Mouse (Mus musculus): Measurements from ENCODE around the gene Ppfia3. TPM values are rescaled to one million over a fixed set of nuclear protein-coding genes. Genes with fewer than 3 reads are reported as not detected.
"Not testable (repeated sequence)": the region's sequence is repeated elsewhere in the genome, so short reads cannot be mapped to it uniquely, and the experiment has no call there.

Ppfia3 gene
- polyA plus RNA-seq, 1 experiment = 0.79 TPM

DNA sequence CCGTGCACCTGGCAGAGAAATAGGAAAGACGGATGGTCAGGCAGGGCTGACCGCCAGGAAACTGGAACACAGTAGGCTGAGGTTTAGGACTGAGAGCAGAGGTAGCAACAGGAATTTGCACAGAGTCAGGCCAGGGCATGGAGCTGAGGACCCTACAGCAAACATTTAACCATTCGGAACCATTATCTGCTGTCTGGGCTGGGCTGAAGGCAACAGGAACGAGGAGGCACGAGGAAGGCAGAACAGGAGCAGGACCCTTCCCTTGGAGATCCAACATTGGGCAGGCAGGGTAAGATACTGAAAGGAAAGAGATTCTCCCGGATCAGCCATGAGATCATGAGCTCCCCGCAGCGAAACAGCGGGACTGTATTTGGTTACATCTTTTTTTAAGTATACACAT lies 41.0 kb upstream of the Ppfia3 start:
- Histone ChIP-seq H3K4me3 (replicated peaks) (no peak overlapping the region), H3K36me3 (replicated peaks; ENCODE audit: low read length) (no peaks in the 10 kb centered on the region), H3K27me3 (replicated peaks) (peaks cover 78% of the 10 kb centered on the region), H3K9me3 (no peaks in the 10 kb centered on the region; the same call in 1 of the 2 replicates), H3K4me1 (peaks cover 39% of the 10 kb centered on the region)
- no peak for TF ChIP-seq GATA1 (IDR thresholded peaks at IDR 0.05; ENCODE audit: borderline replicate concordance, low read length)
- TF ChIP-seq FLI1 (IDR thresholded peaks at IDR 0.05; ENCODE audit: low read length) = no peak

DNA sequence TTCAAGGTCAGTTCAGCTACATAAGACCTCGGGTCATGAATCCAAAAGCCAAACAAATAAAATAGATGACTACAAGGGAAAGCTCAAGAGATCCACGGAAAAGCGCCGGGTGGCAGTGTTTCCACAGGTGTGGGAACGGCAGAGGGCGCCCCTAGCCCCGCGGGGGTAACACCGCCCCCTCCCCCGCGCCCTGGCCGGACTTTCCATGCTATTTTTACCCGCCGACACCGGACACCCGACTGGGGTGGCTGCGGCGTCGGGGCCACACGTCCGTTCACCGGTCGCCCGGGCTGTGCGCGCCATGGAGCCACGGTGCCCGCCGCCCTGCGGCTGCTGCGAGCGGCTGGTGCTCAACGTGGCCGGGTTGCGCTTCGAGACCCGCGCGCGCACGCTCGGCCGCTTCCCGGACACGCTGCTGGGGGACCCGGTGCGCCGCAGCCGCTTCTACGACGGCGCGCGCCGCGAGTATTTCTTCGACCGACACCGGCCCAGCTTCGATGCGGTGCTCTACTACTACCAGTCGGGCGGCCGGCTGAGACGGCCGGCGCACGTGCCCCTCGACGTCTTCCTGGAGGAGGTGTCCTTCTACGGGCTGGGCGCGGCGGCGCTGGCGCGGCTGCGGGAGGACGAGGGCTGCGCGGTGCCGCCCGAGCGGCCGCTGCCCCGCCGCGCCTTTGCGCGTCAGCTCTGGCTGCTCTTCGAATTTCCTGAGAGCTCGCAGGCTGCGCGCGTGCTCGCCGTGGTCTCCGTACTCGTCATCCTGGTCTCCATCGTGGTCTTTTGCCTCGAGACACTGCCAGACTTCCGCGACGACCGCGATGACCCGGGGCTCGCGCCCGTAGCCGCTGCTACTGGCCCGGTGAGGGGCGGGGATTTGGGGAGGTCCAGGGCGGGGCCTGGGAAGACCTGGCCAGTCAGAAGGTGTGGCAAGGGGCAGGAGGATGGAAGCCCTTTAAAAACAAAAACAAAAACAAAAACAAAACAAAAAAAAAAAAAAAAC lies 39.6 kb upstream of the Ppfia3 start:
- H3K27me3 ChIP-seq (replicated peaks) = peaks cover 81% of the 10 kb centered on the region
- peaks cover 3% of the 10 kb centered on the region; the same call in 1 of the 2 replicates for H3K9me3 ChIP-seq
- no peaks in the 10 kb centered on the region for H3K36me3 ChIP-seq (replicated peaks; ENCODE audit: low read length)
- H3K4me1 ChIP-seq = peaks cover 35% of the 10 kb centered on the region
- no peak for TF ChIP-seq FLI1 (IDR thresholded peaks at IDR 0.05; ENCODE audit: low read length)
- no peak for TF ChIP-seq GATA1 (IDR thresholded peaks at IDR 0.05; ENCODE audit: borderline replicate concordance, low read length)
- peak overlapping the region; percentile 91 for H3K4me3 ChIP-seq (replicated peaks)

DNA sequence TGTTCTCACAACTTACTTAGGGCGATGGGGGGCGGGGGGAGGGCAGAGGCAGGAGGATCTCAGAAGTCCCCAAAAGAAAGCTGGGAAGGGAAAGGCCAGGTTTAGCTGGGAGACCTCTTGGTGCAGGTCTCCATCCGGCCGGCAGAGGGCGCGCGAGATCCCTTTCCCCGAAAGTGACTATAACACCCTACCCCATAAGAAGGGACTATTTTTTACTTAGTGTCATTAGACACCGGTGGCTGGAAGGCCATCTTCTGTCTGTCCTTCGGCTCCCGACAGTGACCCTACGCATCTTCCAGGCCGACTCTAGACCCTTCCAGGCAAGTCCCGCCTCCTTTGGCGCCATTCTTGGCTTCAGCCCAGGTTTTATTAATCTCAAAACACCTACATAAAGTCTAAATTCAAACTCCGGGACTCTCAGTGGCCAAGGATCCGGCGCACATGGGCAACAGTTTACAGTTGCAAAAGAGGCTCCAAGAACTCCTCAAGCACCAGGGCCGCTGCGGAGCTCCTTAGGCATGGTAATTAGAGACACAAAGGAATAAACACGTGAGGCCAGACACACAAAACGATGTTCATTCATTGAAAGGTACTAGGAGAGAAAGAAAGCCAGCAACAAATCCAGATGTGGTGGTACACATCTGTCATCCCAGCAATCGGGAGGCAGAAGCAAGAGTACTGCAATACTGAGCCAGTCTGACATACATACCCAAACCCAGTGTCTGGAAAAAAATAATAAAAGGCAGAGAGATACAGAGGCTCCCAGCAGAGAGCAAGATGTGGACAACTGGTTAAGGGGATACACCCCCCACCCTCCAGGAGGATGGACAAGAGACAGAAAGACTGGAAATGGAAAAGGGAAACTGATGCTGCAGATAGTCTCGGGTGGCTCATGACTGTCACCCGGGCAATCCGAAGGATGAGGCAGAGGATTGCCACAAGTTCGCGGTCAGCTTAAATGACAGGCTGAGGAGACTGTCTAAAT lies 38.6 kb upstream of the Ppfia3 start, which contains the start of gene Kcna7:
TSS of gene Kcna7 (plus strand) at position 563 of the 985 bp plus-strand sequence.
- TF ChIP-seq GATA1 (IDR thresholded peaks at IDR 0.05; ENCODE audit: borderline replicate concordance, low read length) (no peak), FLI1 (IDR thresholded peaks at IDR 0.05; ENCODE audit: low read length) (no peak)
- peak within 1 kb of the TSS; percentile 91 for H3K4me3 ChIP-seq (replicated peaks)
- H3K9me3 ChIP-seq = peaks cover 3% of the 10 kb centered on the region; the same call in 1 of the 2 replicates
- peaks cover 71% of the 10 kb centered on the region for H3K27me3 ChIP-seq (replicated peaks)
- H3K4me1 ChIP-seq = peaks cover 35% of the 10 kb centered on the region
- H3K36me3 ChIP-seq (replicated peaks; ENCODE audit: low read length) = no peaks in the 10 kb centered on the region

DNA sequence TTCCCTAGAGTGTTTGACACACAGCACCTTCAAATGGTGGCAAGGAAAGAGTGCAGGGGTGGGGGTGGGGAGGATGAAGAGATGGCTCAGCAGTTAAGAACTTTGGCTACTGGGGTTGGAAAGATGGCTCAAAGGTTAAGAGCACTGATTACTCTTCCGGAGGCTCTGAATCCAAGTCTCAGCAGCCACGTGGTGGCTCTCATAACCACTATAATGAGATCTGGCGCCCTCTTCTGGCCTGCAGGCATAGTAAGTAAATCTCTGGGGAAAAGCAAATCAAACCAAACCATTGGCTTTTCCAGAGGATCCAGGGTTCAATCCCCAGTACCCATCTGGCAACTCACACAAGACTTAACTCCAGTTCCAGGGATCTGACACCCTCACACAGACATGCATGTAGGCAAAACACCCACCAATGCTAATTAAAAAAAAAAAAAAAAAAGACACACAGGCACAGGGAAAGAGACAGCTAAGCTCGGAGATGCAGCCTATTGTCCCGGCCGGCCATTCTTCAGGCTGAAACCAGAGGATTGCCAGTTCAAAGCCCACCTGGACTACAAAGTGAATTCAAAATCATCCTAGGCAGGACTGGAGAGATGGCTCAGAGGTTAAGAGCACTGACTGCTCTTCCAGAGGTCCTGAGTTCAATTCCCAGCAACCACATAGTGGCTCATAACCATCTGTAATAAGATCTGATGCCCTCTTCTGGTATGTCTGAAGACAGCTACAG lies 36.9 kb upstream of the Ppfia3 start:
- Histone ChIP-seq H3K4me1 (peaks cover 34% of the 10 kb centered on the region), H3K4me3 (replicated peaks) (no peak overlapping the region), H3K9me3 (peaks cover 3% of the 10 kb centered on the region; the same call in 1 of the 2 replicates), H3K36me3 (replicated peaks; ENCODE audit: low read length) (no peaks in the 10 kb centered on the region), H3K27me3 (replicated peaks) (peaks cover 55% of the 10 kb centered on the region)
- no peak for TF ChIP-seq GATA1 (IDR thresholded peaks at IDR 0.05; ENCODE audit: borderline replicate concordance, low read length)
- TF ChIP-seq FLI1 (IDR thresholded peaks at IDR 0.05; ENCODE audit: low read length) = no peak

DNA sequence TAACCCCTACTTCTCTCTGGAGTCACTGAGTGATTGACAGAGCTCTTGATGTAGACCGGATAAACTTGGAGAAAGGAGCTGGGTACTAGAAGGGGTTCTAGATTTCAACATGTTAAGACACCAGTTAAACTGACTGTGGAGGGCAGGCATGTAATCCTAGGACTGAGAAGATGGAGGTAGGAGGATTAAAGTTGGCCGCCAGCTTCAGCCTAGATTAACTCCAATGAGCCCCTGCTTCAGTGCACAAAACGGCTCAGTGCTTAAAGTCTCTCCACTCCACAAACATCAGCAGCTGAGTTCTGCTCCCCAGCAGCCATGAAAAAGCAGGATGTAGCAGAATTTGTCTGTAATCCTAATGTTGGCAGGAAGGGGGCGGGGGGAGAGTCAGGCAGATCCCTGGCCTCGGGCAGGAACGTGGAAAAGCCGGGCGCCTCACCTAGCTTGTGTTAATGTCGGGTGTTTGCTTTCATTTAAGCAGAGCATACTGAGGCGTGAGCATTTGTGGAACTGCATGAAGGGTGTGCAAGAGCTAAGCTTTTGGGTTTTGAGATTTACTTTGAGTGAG lies 34.8 kb upstream of the Ppfia3 start:
- Histone ChIP-seq H3K36me3 (replicated peaks; ENCODE audit: low read length) (no peaks in the 10 kb centered on the region), H3K4me1 (peaks cover 24% of the 10 kb centered on the region), H3K4me3 (replicated peaks) (no peak overlapping the region), H3K9me3 (0 out of 2 replicates have a peak, but pooled peaks cover 3% of the 10 kb centered on the region), H3K27me3 (replicated peaks) (peaks cover 34% of the 10 kb centered on the region)
- TF ChIP-seq GATA1 (IDR thresholded peaks at IDR 0.05; ENCODE audit: borderline replicate concordance, low read length) (no peak), FLI1 (IDR thresholded peaks at IDR 0.05; ENCODE audit: low read length) (no peak)

DNA sequence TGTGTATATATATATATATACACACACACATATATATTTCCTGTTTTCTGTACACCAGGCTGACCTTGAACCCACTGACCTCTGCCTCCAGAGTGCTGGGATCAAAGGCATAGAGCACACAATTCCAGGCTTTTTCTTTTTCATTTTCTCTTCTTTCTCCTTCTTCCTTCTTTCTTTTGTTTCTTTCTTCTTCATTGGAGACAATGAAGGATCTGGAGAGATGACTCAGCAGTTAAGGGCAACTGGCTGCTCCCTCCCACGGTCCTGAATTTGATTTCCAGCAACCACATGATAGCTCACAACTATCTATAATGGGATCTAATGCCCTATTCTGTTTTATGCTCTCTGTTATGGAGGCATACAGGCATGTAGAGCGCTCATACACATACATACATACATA lies 30.0 kb upstream of the Ppfia3 start:
- Histone ChIP-seq H3K4me1 (peaks cover 34% of the 10 kb centered on the region), H3K4me3 (replicated peaks) (no peak overlapping the region), H3K36me3 (replicated peaks; ENCODE audit: low read length) (peaks cover 30% of the 10 kb centered on the region), H3K9me3 (no peaks in the 10 kb centered on the region), H3K27me3 (replicated peaks) (peaks cover 4% of the 10 kb centered on the region)
- no peak for TF ChIP-seq FLI1 (IDR thresholded peaks at IDR 0.05; ENCODE audit: low read length)
- TF ChIP-seq GATA1 (IDR thresholded peaks at IDR 0.05; ENCODE audit: borderline replicate concordance, low read length) = no peak

DNA sequence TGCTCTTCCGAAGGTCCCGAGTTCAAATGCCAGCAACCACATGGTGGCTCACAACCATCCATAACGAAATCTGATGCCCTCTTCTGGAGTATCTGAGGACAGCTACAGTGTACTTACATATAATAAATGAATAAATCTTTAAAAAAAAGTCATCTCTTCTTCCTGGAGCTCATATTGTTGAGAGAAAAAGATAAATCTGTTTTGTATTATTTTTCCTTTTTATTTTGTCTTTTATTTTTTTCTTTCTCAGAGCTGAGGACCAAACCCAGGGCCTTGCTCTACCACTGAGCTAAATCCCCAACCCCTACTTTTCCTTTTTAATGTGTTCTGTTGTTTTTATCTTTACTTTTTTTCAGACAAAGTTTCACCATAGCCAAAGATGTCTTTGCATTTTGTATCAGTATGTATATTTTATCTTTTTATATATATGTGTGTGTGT lies 29.5 kb upstream of the Ppfia3 start:
- Histone ChIP-seq H3K36me3 (replicated peaks; ENCODE audit: low read length) (peaks cover 34% of the 10 kb centered on the region), H3K4me1 (peaks cover 37% of the 10 kb centered on the region), H3K4me3 (replicated peaks) (peak overlapping the region; percentile 94)
- not testable (repeated sequence) for H3K9me3 ChIP-seq; H3K27me3 ChIP-seq (replicated peaks)

DNA sequence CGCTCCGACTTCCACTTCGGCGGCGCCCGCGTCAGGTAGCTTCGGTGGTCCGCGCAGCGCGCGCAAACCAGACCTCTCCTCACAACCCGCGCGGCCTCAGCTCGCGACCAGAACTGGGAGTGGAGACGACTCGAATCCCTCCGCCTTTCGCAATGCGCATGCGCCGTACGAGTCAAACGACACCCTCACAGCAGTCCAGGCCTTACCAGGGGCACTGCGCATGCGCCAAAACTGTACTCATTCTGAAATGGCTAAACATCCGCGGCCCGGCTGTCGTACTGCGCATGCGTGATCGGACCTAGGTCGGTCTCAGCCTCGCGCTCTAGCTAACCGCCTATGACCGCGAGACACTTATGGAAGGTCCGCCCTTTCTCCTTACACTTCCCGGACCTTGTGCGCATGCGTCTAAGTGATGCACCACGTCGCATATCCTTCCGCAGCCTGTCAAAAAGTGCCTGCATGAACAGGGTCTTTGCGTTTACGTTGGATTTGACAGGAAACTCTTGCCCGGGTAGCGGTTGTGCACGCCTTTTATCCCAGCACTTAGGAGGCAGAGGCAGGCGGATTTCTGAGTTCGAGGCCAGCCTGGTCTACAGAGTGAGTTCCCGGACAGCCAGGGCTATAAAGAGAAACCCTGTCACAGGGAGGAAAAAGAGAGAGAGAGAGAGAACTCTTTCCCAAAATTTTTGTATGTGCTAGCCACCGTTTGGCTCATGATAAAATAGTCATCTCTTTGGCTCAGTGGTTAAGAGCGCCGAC lies 28.9 kb upstream of the Ppfia3 start, which contains the start of gene Snrnp70:
TSS of gene Snrnp70 (minus strand) at position 165 of the 759 bp plus-strand sequence.
- TF ChIP-seq FLI1 (IDR thresholded peaks at IDR 0.05; ENCODE audit: low read length) = 0 out of 2 replicates have a peak, but pooled peaks have one; percentile 10
- no peak for TF ChIP-seq GATA1 (IDR thresholded peaks at IDR 0.05; ENCODE audit: borderline replicate concordance, low read length)
- H3K27me3 ChIP-seq (replicated peaks) = no peaks in the 10 kb centered on the region

More for the DNA sequence above, 28.9 kb upstream of the Ppfia3 start, which contains the start of gene Snrnp70:
- H3K4me3 ChIP-seq (replicated peaks) = peak within 1 kb of the TSS; percentile 94
- H3K9me3 ChIP-seq = no peaks in the 10 kb centered on the region
- peaks cover 37% of the 10 kb centered on the region for H3K36me3 ChIP-seq (replicated peaks; ENCODE audit: low read length)
- peaks cover 37% of the 10 kb centered on the region for H3K4me1 ChIP-seq

Measured in megakaryocyte, embryonic 14.5 days (primary cell).